Mouse (Mus musculus): ENCODE results near the gene Acod1.

Gene Acod1

GRCm38 (mm10) chr14:103072731-103073130 lies 26.0 kb downstream of the Acod1 start:
- no peak for DNase-seq (ENCODE audit: low read depth, low spot score)

DNA sequence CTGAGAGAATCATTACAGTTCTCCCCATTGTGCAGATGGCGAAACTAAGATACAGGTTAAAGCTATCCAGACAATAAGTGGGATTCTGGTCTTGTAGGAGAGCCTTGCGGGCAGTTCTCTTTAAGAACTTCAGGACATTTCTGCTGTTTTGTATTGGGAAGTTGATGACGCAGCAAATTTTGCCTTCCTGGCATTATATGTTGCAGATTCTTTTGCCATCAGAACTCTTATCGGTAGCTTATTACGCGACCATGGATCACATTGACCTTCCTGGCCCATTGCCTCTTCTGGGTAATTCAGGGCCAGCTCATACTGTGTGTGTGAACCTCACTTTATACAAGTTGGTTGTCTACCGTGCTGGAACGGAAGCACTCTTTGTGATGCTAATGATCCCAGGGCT lies 27.0 kb downstream of the Acod1 start:
- no peak for DNase-seq (ENCODE audit: low read depth, low spot score)

DNA sequence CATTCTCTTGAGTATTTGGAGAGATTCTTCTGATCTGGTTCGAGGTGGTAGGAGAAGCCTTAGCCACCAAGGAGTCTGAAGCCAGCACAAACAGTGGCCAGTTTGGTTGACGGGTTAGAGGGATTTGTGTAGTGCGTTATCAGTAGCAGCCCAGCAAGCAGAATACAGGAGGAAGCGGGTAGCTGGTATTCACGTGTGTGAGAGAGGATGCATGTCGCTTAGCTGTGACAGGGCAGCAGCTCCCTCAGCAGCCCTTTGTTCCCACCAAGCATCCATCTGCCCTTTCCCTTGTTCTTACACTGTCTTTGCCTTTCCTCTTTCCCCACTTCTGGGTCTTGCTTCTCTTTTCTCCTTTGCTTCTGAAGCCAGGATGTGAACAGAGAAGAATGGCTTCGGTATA lies 28.4 kb downstream of the Acod1 start:
- DNase-seq (ENCODE audit: low read depth, low spot score): no peak

DNA sequence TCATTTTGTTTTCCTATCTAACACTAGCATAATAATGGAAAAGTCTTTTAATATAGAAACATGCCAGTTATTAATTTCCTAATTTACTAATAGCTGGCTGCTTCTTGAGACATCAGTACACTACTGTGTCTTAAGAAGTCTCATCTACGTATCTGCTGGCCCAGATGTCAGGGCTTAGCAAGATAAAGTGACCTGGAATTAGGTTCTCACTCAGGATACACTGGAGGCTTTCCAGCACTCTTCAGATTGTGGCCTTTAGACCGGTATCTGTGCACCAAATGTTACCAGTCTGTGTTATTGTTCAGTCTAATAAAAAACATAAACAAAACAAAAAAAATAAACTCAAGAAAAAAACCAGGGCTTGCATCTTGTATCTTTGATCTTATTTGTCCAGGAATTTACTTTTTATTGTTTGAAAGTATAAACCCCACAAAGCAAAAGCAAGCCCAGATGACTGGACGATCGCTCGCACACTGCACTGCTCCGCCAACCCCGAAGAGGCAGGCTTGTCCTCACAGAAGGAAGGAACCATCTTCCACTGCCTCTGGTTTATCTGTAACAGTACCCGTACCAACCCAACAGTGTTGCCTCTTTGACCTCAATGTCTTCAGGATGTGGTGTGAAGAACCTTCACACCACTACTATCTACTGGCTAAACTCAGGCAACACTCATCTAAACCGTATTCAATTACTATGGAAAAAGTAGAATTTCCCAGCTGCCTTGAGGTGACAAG lies 30.7 kb downstream of the Acod1 start:
- no peak for DNase-seq (ENCODE audit: low read depth, low spot score)

DNA sequence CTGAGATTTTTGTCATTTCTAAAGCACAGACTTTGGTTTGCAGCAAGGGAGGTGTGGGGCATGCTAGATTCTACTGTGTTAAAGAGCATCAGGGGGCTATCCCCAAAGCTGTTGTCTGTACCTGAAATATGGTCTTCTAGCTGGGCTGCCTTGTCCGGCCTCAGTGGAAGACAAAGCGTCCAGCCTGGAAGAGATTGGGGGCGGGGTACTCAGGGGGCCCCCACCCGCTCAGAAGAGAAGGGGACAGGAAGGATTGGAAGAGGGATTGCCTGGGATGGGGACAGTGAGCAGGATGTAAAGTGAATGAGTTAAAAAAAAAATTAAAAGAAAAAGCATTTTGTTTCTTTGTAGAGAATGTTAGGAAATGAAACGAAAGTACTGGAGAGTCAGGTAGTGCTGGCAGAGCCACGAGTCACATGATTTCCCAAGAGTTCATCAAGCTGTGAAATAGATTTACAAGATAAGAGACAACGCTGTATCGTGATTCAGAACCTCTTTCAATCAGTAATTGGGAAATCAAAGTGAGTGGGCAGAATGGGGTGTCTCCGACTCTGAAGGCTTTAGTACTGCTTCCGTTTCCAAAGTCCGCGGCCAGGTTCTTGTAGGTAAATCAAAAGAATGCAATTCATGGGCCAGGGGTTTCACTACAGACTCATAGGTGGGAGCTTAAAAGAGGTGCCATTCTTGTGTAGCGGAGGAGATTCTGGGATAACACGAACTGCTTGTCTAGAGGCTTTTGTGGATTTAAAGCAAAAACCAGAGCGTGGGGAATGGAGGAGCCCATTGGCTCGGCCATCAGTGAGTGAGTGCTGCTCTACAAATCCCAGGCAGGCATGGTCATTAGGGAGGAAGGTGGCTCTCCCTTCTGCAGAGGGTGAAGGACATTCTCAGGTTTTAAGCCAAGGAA lies 31.5 kb downstream of the Acod1 start:
- DNase-seq (ENCODE audit: low read depth, low spot score): no peak

DNA sequence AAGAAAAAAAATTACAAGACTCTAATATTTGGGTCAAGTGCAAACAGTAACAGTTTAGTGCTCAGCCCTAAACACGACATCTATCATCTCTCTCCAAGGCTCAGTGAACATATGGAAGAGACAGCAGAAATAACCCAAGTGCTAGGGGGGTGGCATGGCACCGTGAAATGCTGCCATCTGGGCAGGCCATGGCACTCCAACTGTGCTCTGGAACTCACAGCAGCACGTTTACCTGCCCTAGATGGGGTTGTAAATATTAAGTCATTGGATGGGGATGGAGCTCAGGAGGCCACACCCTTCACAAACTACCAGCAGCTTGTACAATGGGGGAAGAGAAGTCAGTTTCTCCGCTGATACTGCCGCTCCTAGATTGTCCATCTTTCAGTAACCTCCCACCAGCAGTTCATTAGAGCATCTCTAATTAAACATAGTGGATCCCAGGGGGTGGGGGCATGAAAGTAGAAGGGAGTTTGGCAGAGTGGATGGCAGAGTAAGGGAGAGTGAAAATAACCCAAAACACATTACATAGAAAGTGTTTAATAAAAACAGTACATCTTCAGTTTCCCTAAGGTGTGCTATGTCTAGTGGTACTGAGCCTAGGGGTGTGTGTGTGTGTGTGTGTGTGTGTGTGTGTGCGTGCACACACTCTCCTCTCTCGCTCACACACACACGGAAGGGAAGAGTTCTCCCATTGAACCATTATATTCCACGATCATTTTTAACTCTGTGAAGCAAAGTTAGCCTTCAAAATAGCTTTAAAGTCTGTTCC lies 32.6 kb downstream of the Acod1 start:
- DNase-seq (ENCODE audit: low read depth, low spot score): no peak

- no peak for DNase-seq (ENCODE audit: low read depth, low spot score)
Observed at GRCm38 (mm10) chr14:103085840-103086533, 39.2 kb downstream of the Acod1 start.

DNA sequence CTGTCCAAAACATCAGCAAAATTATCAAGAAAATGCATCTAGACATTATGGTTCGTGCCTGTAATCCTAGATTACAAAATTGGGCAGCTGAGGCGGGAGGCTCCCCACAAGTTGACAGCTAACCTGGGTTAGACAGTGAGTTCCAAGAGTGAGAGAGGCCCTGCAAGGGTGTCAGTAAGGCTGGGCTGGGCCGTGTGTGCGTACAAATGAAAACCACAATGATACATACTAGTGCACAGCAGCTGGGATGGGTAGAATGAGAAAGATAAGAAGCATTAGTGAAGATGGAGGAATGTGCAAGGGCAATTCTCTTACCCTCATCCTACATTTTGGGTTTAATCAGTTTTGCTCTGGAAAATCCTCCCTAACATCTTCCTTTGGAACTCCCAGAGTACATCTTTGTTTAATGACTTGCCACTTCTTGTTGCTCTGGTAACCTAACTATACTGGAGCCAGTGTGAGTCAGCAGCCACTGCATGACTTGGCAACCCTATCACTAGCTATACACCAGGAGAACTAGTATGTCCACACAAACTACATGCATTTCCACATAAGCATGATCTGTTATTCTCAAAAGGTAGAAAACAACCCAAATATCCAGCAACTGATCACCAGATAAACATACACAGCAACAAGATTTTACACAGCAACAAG lies 40.0 kb downstream of the Acod1 start:
- no peak for DNase-seq (ENCODE audit: low read depth, low spot score)

DNA sequence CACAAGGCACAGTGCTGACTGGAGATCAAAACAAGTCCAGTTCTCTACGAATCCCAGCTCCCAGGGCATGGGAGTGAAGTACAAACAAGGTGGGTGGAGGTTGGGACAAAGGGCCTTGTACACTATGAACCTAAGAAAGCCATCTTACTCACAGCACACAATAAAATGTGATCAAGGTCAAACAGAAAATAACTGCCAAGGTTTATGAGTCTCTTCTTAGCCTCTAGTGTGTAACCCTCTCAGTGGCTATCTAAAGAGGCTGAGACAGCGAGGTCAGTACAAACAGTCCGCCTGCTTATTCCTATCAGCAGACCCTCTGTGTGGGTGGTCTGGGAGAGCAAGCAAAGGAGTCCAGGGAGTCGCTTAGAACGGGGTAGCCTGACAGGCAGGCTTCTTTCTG lies 41.1 kb downstream of the Acod1 start:
- DNase-seq (ENCODE audit: low read depth, low spot score): no peak

- DNase-seq (ENCODE audit: low read depth, low spot score): no peak
Observed at GRCm38 (mm10) chr14:103088624-103089023, 41.8 kb downstream of the Acod1 start.

DNA sequence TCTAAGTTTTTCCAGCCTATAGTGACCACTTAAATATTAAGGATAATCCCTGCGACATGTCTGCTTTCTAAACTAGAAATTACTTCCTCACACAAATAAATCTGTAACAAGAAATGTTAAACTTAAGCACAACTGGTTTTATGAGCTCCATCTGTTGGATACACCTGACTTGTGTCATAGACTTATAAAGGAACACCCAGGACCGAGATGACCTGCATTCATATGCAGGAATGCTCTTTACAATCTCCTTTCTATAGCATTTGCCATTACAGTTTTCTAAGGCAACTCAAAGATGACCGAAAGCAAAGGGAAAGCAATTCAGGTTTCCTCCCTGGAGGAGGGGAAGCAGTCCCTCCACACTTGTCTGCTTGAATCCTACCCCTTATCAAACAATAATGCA lies 46.5 kb downstream of the Acod1 start:
- no peak for DNase-seq (ENCODE audit: low read depth, low spot score)

DNA sequence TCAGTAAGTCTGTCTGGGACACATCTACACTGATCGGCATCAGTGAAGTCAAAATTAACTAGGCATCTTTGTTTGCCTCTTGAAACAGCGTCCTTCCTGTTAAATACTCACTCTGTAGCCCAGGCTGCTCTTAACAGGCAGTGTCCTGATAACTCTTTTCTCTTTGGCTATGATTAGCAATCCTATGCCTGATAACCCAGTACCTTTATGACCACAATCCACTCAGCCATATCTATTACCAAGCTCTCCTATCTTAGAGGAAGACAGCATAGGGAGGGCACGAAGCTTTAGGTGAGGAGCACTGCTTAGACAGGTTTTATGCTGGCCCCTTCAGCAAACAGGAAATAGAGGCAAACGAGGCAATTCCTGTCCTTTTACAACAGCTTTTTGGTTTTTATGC lies 46.9 kb downstream of the Acod1 start:
- no peak for DNase-seq (ENCODE audit: low read depth, low spot score)

DNA sequence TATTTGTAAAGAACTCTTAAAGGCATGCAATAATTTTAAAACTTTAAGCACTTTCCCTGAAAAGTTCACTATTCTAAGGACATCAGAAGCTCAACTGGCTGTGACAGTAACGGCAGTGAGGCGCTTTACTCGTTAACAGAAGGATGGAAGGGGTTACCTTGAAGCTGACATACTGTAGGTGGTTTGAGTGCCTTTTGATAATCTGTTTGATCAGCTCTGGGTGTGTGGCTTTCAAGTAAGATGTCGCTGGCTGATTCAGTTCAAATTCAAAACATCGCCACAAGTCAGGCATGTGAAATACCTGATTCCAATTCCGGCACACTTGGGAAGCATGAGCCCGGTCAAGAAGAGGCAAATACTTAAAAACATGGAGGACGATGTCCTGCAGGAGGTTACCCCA lies 48.3 kb downstream of the Acod1 start:
- no peak for DNase-seq (ENCODE audit: low read depth, low spot score)

DNA sequence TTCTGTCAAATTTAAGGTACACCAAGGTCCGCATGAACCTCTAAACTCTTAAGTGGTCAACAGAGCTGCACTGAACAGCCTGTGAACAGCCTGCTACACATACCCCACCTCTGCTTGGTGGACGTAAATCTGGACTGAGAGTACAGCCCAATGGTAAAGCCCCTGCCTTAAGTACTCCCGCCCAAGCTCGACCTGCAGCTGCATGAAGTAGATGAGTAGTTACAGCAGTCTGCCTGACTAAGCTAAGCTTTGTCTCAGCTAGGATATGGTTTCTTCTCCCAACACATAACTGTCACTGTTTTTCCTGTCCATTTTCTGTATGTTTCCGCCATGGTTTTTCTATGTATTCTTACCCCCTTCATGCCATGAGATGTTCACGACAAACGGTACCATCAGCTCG lies 49.0 kb downstream of the Acod1 start:
- no peak for DNase-seq (ENCODE audit: low read depth, low spot score)

GRCm38 (mm10) chr14:103096621-103097020 lies 49.8 kb downstream of the Acod1 start:
- DNase-seq (ENCODE audit: low read depth, low spot score): no peak

DNA sequence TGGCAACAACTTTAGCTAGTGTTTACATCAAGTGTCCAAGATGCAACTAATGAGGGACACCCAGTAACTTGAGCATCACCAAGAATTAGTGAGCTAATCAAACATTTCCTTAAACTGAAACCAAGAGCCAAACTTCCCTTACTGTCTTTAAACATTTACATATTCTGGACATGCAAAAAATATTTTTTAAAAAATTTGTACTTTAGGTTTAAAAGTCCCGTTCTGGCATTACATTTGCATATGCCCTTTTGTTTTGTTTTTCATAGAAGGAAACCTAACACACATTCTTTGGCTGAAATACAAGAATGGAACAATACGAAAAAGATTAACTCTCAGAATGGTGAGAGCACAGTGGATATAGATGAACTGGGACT lies 51.4 kb downstream of the Acod1 start:
- DNase-seq (ENCODE audit: low read depth, low spot score): no peak

GRCm38 (mm10) chr14:103098587-103099235 lies 51.9 kb downstream of the Acod1 start:
- peak; percentile 28 for DNase-seq (ENCODE audit: low read depth, low spot score)

- DNase-seq (ENCODE audit: low read depth, low spot score): peak; percentile 40
Observed at GRCm38 (mm10) chr14:103099238-103099933, 52.6 kb downstream of the Acod1 start, which contains the start of gene Fbxl3. Fbxl3 (minus strand) TSS chr14:103099566.

- DNase-seq (ENCODE audit: low read depth, low spot score): no peak
Observed at GRCm38 (mm10) chr14:103100296-103100695, 53.5 kb downstream of the Acod1 start.

- DNase-seq (ENCODE audit: low read depth, low spot score): no peak
Observed at GRCm38 (mm10) chr14:103101171-103101570, 54.4 kb downstream of the Acod1 start.

Data from brain, embryonic 18.5 days (tissue).